Mouse (Mus musculus) midbrain, postnatal 0 days (tissue): ENCODE data around the gene Slc30a2. TPM values are rescaled to one million over a fixed set of nuclear protein-coding genes. Genes with fewer than 3 reads are reported as not detected.

Experiments used
- ATAC-seq: fragments of 200-750 bp; cut with Nextera tagmentation; 2 replicates; pipeline ENCODE4 v1.8.0; 2017; ENCODE audit warnings: moderate number of reproducible peaks, mild to moderate bottlenecking, moderate TSS enrichment, moderate library complexity; ENCODE audit not compliant: low FRiP score
- DNase-seq: peaks from one replicate; pipeline ENCODE4 v3.0.0-alpha.2; 2015; ENCODE audit warnings: low spot score
- H3K27ac ChIP-seq: fragments of 300-500 bp; sonication (generic); 2 replicates; pipeline ENCODE4 v1.5.1; 2014; ENCODE audit warnings: low read depth, mild to moderate bottlenecking, low read length, mixed read lengths
- H3K27me3 ChIP-seq: fragments of 300-500 bp; sonication (generic); 2 replicates; pipeline ENCODE4 v1.6.1; 2014; ENCODE audit warnings: low read length, control low read depth, mixed read lengths; ENCODE audit not compliant: insufficient read depth
- H3K36me3 ChIP-seq: fragments of 300-500 bp; sonication (generic); 2 replicates; pipeline ENCODE4 v1.6.1; 2014; ENCODE audit warnings: low read length, control low read depth, mixed read lengths; ENCODE audit not compliant: insufficient read depth
- H3K4me1 ChIP-seq: fragments of 300-500 bp; sonication (generic); 2 replicates; pipeline ENCODE4 v1.6.1; 2014; ENCODE audit warnings: mild to moderate bottlenecking, control low read depth, antibody characterized with exemption, low read length, mixed read lengths; ENCODE audit not compliant: insufficient read depth
- H3K4me2 ChIP-seq: fragments of 300-500 bp; sonication (generic); 2 replicates; pipeline ENCODE4 v1.6.1; 2014; ENCODE audit warnings: low read depth, mild to moderate bottlenecking, low read length, mixed read lengths; ENCODE audit not compliant: poor library complexity, severe bottlenecking
- H3K4me3 ChIP-seq: fragments of 300-500 bp; sonication (generic); 2 replicates; pipeline ENCODE4 v1.5.1; 2014; ENCODE audit warnings: low read depth, mild to moderate bottlenecking, low read length, moderate library complexity
- H3K9ac ChIP-seq: fragments of 300-500 bp; sonication (generic); replicated peaks from 2 replicates; pipeline ENCODE4 v1.6.1; 2014; ENCODE audit warnings: mild to moderate bottlenecking, low read length, moderate library complexity, mixed read lengths; ENCODE audit not compliant: poor library complexity, severe bottlenecking
- H3K9me3 ChIP-seq: fragments of 300-500 bp; sonication (generic); 2 replicates; pipeline ENCODE4 v1.6.1; 2016; ENCODE audit warnings: low read length, control low read depth
- CTCF ChIP-seq: IDR thresholded peaks from 2 replicates; pipeline ENCODE4 v1.5.1; 2016; ENCODE audit warnings: antibody characterized with exemption, mild to moderate bottlenecking
- WGBS: fragments of 180-500 bp; shearing (Covaris S2); extraction: QIAGEN DNeasy Blood & Tissue Kit; methylation state at CpG from one replicate; pipeline ENCODE4 v1.1.7; 2014; 5-methylcytosine and 5-hydroxymethylcytosine counted together
- polyA plus RNA-seq: library from polyadenylated mRNA; unstranded; fragments of >200 nt; fragmentation: Nextera tagmentation; extraction: Ambion mirVana; gene quantifications from 2 replicates; pipeline ENCODE4 v1.2.1, GENCODE M21; 2015
- total RNA-seq: library from RNA; depleted of rRNA; stranded (reverse); fragments of >200 nt; gene quantifications from 2 replicates; pipeline ENCODE4 v1.2.3, GENCODE M21; 2014

Gene Slc30a2
- total and polyA plus RNA-seq, 2 experiments from 2014 or later, result 0.17 TPM; not detected in 1

DNA sequence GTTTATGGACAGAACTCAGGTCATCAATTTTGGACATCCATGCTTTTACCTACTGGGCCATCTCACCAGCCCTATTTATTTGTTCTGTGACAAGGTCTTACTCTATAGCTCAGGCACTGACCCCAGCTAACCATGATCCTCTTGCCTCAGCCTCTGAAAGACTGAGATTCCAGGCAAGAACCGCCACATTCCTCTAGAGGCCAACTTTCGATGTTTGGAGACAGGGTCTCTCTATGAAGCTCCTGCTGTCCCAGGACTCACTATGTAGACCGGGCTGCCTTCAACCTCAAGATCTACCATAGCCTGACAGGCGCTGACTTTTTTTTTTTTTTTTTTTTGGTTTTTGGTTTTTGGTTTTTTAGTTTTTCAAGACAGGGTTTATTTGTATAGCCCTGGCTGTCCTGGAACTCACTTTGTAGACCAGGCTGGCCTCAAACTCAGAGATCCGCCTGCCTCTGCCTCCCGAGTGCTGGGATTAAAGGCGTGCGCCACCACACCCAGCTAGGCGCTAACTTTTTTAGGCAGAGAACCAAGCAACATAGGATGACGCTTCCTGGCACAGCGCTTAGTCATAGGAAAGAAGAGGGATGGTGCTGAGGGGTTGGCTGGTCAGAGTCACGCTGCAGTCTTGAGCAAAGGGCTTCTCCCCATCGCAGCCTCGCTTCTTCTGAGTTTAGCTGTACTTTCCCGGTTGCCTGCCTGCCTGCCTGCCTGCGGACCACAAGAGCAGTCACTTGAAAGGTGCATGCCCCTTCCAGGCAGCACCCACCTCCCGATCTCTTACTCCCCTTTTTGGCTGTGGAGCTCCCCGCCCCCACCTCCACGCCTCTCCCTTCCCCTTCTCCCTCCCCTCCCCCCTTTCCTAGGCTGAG is 44.1 kb upstream of the Slc30a2 start:
- DNase-seq, result no peak
- Histone ChIP-seq H3K9ac (no peak overlapping the region), H3K4me3 (no peak overlapping the region), H3K27ac (no peak overlapping the region), H3K36me3 (no peaks in the 10 kb centered on the region), H3K27me3 (no peaks in the 10 kb centered on the region), H3K9me3 (no peaks in the 10 kb centered on the region), H3K4me1 (no peaks in the 10 kb centered on the region), H3K4me2 (no peak overlapping the region)
- 80% methylated on average over 19 of the region's 19 CpGs for WGBS
- no peak for TF ChIP-seq CTCF
- no peak for ATAC-seq

DNA sequence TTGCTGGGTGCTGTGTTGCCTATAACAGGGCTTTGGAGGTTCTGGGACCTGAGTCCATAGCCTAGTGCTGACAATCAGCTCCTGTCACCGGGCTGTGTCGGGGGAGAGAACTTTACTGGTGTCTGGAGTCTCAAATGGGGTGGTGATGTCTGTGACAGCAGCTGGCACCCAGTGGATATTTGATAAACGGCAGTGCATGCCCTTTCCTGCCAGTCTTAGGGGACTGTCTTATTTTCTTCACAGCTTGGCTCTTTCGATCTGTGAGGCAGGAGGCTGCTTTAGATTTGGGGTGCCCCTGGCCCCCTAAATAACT is 43.5 kb upstream of the Slc30a2 start:
- ATAC-seq (no peak), DNase-seq (no peak)
- H3K9ac ChIP-seq, result no peak overlapping the region
- TF ChIP-seq CTCF, result no peak
- no peaks in the 10 kb centered on the region for H3K9me3 ChIP-seq
- no peak overlapping the region for H3K27ac ChIP-seq
- H3K4me3 ChIP-seq, result no peak overlapping the region
- H3K4me1 ChIP-seq, result no peaks in the 10 kb centered on the region
- H3K4me2 ChIP-seq, result no peak overlapping the region
- 62% methylated on average over 4 of the region's 4 CpGs for WGBS
- H3K36me3 ChIP-seq, result no peaks in the 10 kb centered on the region
- no peaks in the 10 kb centered on the region for H3K27me3 ChIP-seq

GRCm38 (mm10) chr4:134300316-134300715 is 42.7 kb upstream of the Slc30a2 start:
- Histone ChIP-seq H3K27ac (no peak overlapping the region), H3K4me2 (no peak overlapping the region), H3K4me1 (no peaks in the 10 kb centered on the region), H3K27me3 (no peaks in the 10 kb centered on the region), H3K4me3 (no peak overlapping the region), H3K9me3 (no peaks in the 10 kb centered on the region), H3K9ac (no peak overlapping the region), H3K36me3 (no peaks in the 10 kb centered on the region)
- WGBS, result 73% methylated on average over 9 of the region's 9 CpGs
- DNase-seq (no peak), ATAC-seq (no peak)
- TF ChIP-seq CTCF, result no peak

- Histone ChIP-seq H3K27ac (no peak overlapping the region), H3K9me3 (no peaks in the 10 kb centered on the region), H3K4me3 (no peak overlapping the region), H3K27me3 (no peaks in the 10 kb centered on the region), H3K36me3 (no peaks in the 10 kb centered on the region), H3K4me2 (no peak overlapping the region), H3K4me1 (no peaks in the 10 kb centered on the region), H3K9ac (no peak overlapping the region)
- no peak for ATAC-seq
- no peak for DNase-seq
- WGBS, result 84% methylated on average over 5 of the region's 5 CpGs
- TF ChIP-seq CTCF, result no peak
Measured at GRCm38 (mm10) chr4:134302084-134302483, 40.9 kb upstream of the Slc30a2 start.

- DNase-seq (no peak), ATAC-seq (no peak)
- H3K27me3 ChIP-seq, result no peaks in the 10 kb centered on the region
- TF ChIP-seq CTCF, result no peak
- H3K9me3 ChIP-seq, result no peaks in the 10 kb centered on the region
- no peak overlapping the region for H3K9ac ChIP-seq
- WGBS, result 61% methylated on average over 2 of the region's 2 CpGs
- H3K36me3 ChIP-seq, result no peaks in the 10 kb centered on the region
- no peak overlapping the region for H3K4me3 ChIP-seq
- 0 out of 2 replicates have a peak overlapping the region, but pooled peaks have one; percentile 34 for H3K4me2 ChIP-seq
- no peaks in the 10 kb centered on the region; the same call in 1 of the 2 replicates for H3K4me1 ChIP-seq
- no peak overlapping the region for H3K27ac ChIP-seq
Measured at GRCm38 (mm10) chr4:134306963-134307362, 36.0 kb upstream of the Slc30a2 start.

DNA sequence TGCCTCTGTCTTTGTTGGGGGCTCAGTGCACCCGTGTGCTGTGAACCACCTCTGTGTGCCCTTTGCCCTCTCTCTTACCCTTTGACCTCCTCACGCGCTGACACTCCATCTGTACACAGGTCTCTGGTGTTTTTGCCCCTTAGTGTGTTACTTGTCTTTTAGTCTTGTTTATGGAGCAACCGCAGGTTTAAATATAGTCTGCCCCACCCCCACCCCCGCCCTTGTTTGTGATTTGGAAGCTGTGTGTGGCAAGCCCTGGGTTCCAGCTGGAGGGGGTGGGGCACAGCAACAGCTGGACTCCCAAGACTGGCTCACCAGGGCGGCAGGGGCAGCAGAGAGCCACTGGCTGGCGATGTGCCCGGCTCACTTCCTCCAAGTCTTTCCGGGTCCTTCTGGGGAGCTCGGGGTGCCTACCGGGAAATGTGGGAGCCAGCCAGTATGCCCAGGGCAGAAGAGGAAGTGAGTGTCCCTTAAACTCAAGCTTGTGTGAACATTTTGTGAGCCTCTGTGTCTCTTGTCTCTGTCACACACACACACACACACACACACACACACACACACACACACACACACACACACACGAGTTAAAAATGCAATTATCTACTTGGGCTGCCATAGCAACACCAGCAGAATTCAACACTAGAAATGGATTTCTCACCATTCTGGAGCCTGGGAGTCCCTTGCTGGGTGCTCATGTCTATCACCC is 35.5 kb upstream of the Slc30a2 start:
- no peak overlapping the region for H3K4me3 ChIP-seq
- no peaks in the 10 kb centered on the region for H3K27me3 ChIP-seq
- TF ChIP-seq CTCF, result peak; percentile 68
- peak; percentile 70 for ATAC-seq
- peak overlapping the region; percentile 38; the same call in 1 of the 2 replicates for H3K27ac ChIP-seq
- H3K9me3 ChIP-seq, result no peaks in the 10 kb centered on the region
- H3K4me2 ChIP-seq, result peak overlapping the region; percentile 34
- DNase-seq, result peak; percentile 70
- no peaks in the 10 kb centered on the region for H3K36me3 ChIP-seq
- no peak overlapping the region for H3K9ac ChIP-seq
- WGBS, result 11% methylated on average over 12 of the region's 12 CpGs
- H3K4me1 ChIP-seq, result no peaks in the 10 kb centered on the region; the same call in 1 of the 2 replicates
